Mouse (Mus musculus) neural tube, embryonic 11.5 days (tissue): ENCODE results near the gene Dhx40. TPM values are rescaled to one million over a fixed set of nuclear protein-coding genes. Genes with fewer than 3 reads are reported as not detected.
"Not testable (repeated sequence)": the region's sequence is repeated elsewhere in the genome, so short reads cannot be mapped to it uniquely, and the experiment has no call there.

Source experiments
- ATAC-seq: fragments of 200-750 bp; cut with Nextera tagmentation; 2 replicates; pipeline ENCODE4 v1.8.0; 2017; ENCODE audit warnings: moderate number of reproducible peaks, mild to moderate bottlenecking, moderate TSS enrichment, moderate library complexity; ENCODE audit not compliant: insufficient read depth, low FRiP score, low TSS enrichment
- DNase-seq: peaks from one replicate; pipeline ENCODE4 v3.0.0-alpha.2; 2015; ENCODE audit warnings: low spot score
- H3K27ac ChIP-seq: fragments of 300-500 bp; sonication (generic); 2 replicates; pipeline ENCODE4 v1.5.1; 2014; ENCODE audit warnings: low read depth, mild to moderate bottlenecking, low read length
- H3K27me3 ChIP-seq: fragments of 300-500 bp; sonication (generic); 2 replicates; pipeline ENCODE4 v1.6.1; 2014; ENCODE audit warnings: mild to moderate bottlenecking, low read length, mixed read lengths; ENCODE audit not compliant: control insufficient read depth, insufficient read depth
- H3K36me3 ChIP-seq: fragments of 300-500 bp; sonication (generic); 2 replicates; pipeline ENCODE4 v1.6.1; 2014; ENCODE audit warnings: mild to moderate bottlenecking, low read length, moderate library complexity, mixed read lengths; ENCODE audit not compliant: control insufficient read depth, insufficient read depth
- H3K4me1 ChIP-seq: fragments of 300-500 bp; sonication (generic); 2 replicates; pipeline ENCODE4 v1.6.1; 2014; ENCODE audit warnings: low read length, mixed read lengths; ENCODE audit not compliant: control insufficient read depth, insufficient read depth
- H3K4me2 ChIP-seq: fragments of 300-500 bp; sonication (generic); 2 replicates; pipeline ENCODE4 v1.6.1; 2014; ENCODE audit warnings: low read depth, mild to moderate bottlenecking, moderate library complexity
- H3K4me3 ChIP-seq: fragments of 300-500 bp; sonication (generic); 2 replicates; pipeline ENCODE4 v1.5.1; 2014; ENCODE audit warnings: low read depth, low read length
- H3K9ac ChIP-seq: fragments of 300-500 bp; sonication (generic); 2 replicates; pipeline ENCODE4 v1.6.1; 2014; ENCODE audit warnings: mild to moderate bottlenecking, low read length
- H3K9me3 ChIP-seq: fragments of 300-500 bp; sonication (generic); 2 replicates; pipeline ENCODE4 v1.6.1; 2016; ENCODE audit warnings: low read length; ENCODE audit not compliant: control insufficient read depth
- WGBS: fragments of 180-500 bp; shearing (Covaris S2); extraction: QIAGEN DNeasy Blood & Tissue Kit; methylation state at CpG from one replicate; pipeline ENCODE4 v1.1.7; 2014; 5-methylcytosine and 5-hydroxymethylcytosine counted together
- polyA plus RNA-seq: library from polyadenylated mRNA; unstranded; fragments of >200 nt; fragmentation: Nextera tagmentation; extraction: Ambion mirVana; gene quantifications from 2 replicates; pipeline ENCODE4 v1.2.1, GENCODE M21; 2014

The Dhx40 gene
- polyA plus RNA-seq, 1 experiment from 2014 or later: 44.2 TPM

GRCm38 (mm10) chr11:86751010-86751409 lies 56.5 kb downstream of the Dhx40 start:
- 87% methylated on average over 1 of the region's 1 CpGs for WGBS
- Histone ChIP-seq H3K27ac (no peak overlapping the region), H3K9me3 (no peaks in the 10 kb centered on the region), H3K36me3 (no peaks in the 10 kb centered on the region), H3K9ac (no peak overlapping the region), H3K4me3 (no peak overlapping the region), H3K4me2 (no peak overlapping the region), H3K4me1 (peaks cover 4% of the 10 kb centered on the region; the same call in 1 of the 2 replicates), H3K27me3 (no peaks in the 10 kb centered on the region)
- DNase-seq (no peak), ATAC-seq (no peak)

GRCm38 (mm10) chr11:86749776-86750423 lies 57.6 kb downstream of the Dhx40 start:
- no peak for ATAC-seq
- no peaks in the 10 kb centered on the region for H3K4me1 ChIP-seq
- no peak overlapping the region for H3K4me3 ChIP-seq
- no peak overlapping the region for H3K9ac ChIP-seq
- no peak for DNase-seq
- no peaks in the 10 kb centered on the region for H3K27me3 ChIP-seq
- H3K4me2 ChIP-seq: no peak overlapping the region
- H3K36me3 ChIP-seq: no peaks in the 10 kb centered on the region
- no peak overlapping the region for H3K27ac ChIP-seq
- H3K9me3 ChIP-seq: no peaks in the 10 kb centered on the region
- WGBS: 87% methylated on average over 3 of the region's 3 CpGs

DNA sequence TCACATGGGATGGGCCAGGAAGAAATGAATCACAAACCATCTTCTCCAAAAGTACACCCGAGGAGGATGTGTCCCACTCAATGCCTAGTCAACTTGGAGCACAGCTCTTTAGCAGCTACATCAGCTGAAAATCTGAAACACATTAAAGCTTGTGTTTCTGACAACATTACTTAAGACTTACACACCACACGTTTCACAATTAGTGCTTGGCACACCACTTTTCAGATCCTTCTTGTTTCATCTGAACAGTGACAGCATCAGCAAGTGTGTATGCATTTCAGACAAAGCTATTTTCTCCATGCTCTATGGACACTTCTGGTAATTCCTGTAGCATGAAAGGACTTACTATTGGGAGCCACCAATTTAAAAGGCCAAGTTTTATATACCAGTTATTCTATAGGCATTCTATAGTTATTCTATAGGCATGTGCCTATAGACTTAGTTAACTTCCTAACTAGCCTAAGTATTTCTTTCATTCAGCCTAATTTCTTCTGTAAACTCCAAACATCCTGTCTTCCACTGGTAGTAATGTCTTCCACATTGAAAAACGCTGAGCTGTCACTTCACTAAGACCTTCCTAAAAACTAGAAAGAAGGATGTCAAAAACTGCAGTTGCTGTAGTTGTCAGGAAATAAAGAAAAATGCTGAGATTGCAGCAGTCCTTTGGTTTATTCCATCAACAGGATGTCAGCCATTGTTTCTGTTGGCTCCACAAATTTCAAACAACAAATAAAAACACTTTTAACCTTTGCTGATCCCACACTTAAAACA lies 61.7 kb downstream of the Dhx40 start:
- ATAC-seq (no peak), DNase-seq (no peak)
- H3K9me3 ChIP-seq: no peaks in the 10 kb centered on the region
- no peak overlapping the region for H3K9ac ChIP-seq
- H3K27ac ChIP-seq: no peak overlapping the region
- no peaks in the 10 kb centered on the region for H3K27me3 ChIP-seq
- no peak overlapping the region for H3K4me2 ChIP-seq
- no peaks in the 10 kb centered on the region for H3K4me1 ChIP-seq
- H3K36me3 ChIP-seq: no peaks in the 10 kb centered on the region
- 85% methylated on average over 3 of the region's 3 CpGs for WGBS
- H3K4me3 ChIP-seq: no peak overlapping the region

GRCm38 (mm10) chr11:86742605-86743004 lies 64.9 kb downstream of the Dhx40 start:
- Histone ChIP-seq H3K9me3 (no peaks in the 10 kb centered on the region), H3K9ac (no peak overlapping the region), H3K4me2 (no peak overlapping the region), H3K4me3 (no peak overlapping the region), H3K36me3 (no peaks in the 10 kb centered on the region), H3K4me1 (no peaks in the 10 kb centered on the region), H3K27ac (no peak overlapping the region), H3K27me3 (no peaks in the 10 kb centered on the region)
- DNase-seq: no peak
- 75% methylated on average over 2 of the region's 2 CpGs for WGBS
- ATAC-seq: no peak

DNA sequence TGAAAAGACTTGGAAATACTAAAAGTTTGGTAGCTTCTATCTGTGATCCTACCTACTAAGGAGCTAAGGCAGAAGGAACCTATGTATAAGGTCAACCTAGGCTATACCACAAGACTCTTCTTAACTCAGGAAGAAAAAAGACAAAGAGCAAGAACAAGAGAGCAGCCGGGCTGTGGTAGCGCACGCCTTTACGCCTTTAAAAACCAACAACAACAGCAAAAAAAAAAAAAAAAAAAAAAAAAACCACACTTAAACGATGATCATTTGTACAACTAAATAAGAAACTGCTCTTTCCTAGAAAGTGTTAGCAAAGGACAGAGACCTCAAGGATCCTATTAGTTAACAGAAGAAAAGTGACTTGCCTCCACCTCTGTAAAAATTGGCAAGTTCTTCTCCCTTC lies 66.0 kb downstream of the Dhx40 start:
- no peaks in the 10 kb centered on the region for H3K36me3 ChIP-seq
- no peaks in the 10 kb centered on the region for H3K4me1 ChIP-seq
- ATAC-seq (no peak), DNase-seq (no peak)
- WGBS: 96% methylated on average over 5 of the region's 5 CpGs
- no peaks in the 10 kb centered on the region for H3K9me3 ChIP-seq
- no peaks in the 10 kb centered on the region for H3K27me3 ChIP-seq
- no peak overlapping the region for H3K27ac ChIP-seq
- H3K4me3 ChIP-seq: no peak overlapping the region
- no peak overlapping the region for H3K4me2 ChIP-seq
- H3K9ac ChIP-seq: no peak overlapping the region

GRCm38 (mm10) chr11:86739470-86739869 lies 68.1 kb downstream of the Dhx40 start:
- ATAC-seq: no peak
- Histone ChIP-seq H3K9me3 (no peaks in the 10 kb centered on the region), H3K27me3 (no peaks in the 10 kb centered on the region), H3K4me3 (no peak overlapping the region), H3K4me2 (no peak overlapping the region), H3K36me3 (no peaks in the 10 kb centered on the region), H3K27ac (no peak overlapping the region), H3K9ac (no peak overlapping the region), H3K4me1 (no peaks in the 10 kb centered on the region)
- 88% methylated on average over 2 of the region's 2 CpGs for WGBS
- no peak for DNase-seq

- 94% methylated on average over 1 of the region's 1 CpGs for WGBS
Measured at GRCm38 (mm10) chr11:86738956-86739355, 68.6 kb downstream of the Dhx40 start.

GRCm38 (mm10) chr11:86738308-86738707 lies 69.2 kb downstream of the Dhx40 start:
- 95% methylated on average over 1 of the region's 1 CpGs for WGBS

More at GRCm38 (mm10) chr11:86738956-86739355, 68.6 kb downstream of the Dhx40 start:
- H3K4me1 ChIP-seq: no peaks in the 10 kb centered on the region
- DNase-seq (no peak), ATAC-seq (no peak)
- no peak overlapping the region for H3K9ac ChIP-seq
- H3K27ac ChIP-seq: no peak overlapping the region
- H3K27me3 ChIP-seq: no peaks in the 10 kb centered on the region
- H3K4me2 ChIP-seq: no peak overlapping the region
- H3K36me3 ChIP-seq: no peaks in the 10 kb centered on the region
- H3K9me3 ChIP-seq: no peaks in the 10 kb centered on the region
- H3K4me3 ChIP-seq: no peak overlapping the region

More at GRCm38 (mm10) chr11:86738308-86738707, 69.2 kb downstream of the Dhx40 start:
- not testable (repeated sequence) for ATAC-seq, H3K9me3 ChIP-seq, H3K4me3 ChIP-seq, H3K9ac ChIP-seq, H3K36me3 ChIP-seq, H3K4me2 ChIP-seq, H3K27me3 ChIP-seq, H3K27ac ChIP-seq, H3K4me1 ChIP-seq, DNase-seq
